Comparison of ENCODE assay signal across 24 mouse cellular contexts in genomic region chr12:38400089-38400488, GRCm38 (mm10).
DNase-seq lines count a peak whose midpoint lies in the region; ATAC-seq and TF ChIP-seq lines count a peak whose summit lies in the region.
"Had no signal": no experiment of that assay in that cellular context is flagged by ENCODE, and none has a peak within 500 bp of the region (broad histone marks: within the 10 kb centered on the region; RNA-seq: fewer than 3 reads in every experiment).

No protein-coding gene starts in this region.

- no peak overlapping the region for H3K4me2 ChIP-seq in intestine, postnatal 0 days (replicated peaks; ENCODE audit: low read depth)
- H3K4me2 ChIP-seq: forebrain, embryonic 13.5 days; heart, embryonic 11.5 days; hindbrain, embryonic 12.5 days; hindbrain, embryonic 15.5 days had no signal

- H3K9ac ChIP-seq in intestine, postnatal 0 days (ENCODE audit: low read depth, low read length) = no peak overlapping the region
- H3K9ac ChIP-seq: forebrain, embryonic 13.5 days; hindbrain, embryonic 12.5 days; hindbrain, embryonic 15.5 days had no signal

- TF ChIP-seq CTCF in cortical plate, adult 2 months (IDR thresholded peaks at IDR 0.05; ENCODE audit: extremely low read depth, insufficient read depth, low read length) = no peak
- TF ChIP-seq CTCF in intestine, postnatal 0 days (IDR thresholded peaks at IDR 0.05; ENCODE audit: low read depth) = no peak

- ATAC-seq in frontal cortex, adult (ENCODE audit: low TSS enrichment) = peak; percentile 72
- no peak for ATAC-seq in intestine, postnatal 0 days
- ATAC-seq: forebrain, embryonic 13.5 days; Patski had no signal

- H3K36me3 ChIP-seq in intestine, postnatal 0 days (ENCODE audit: control insufficient read depth, insufficient read depth) = no peaks in the 10 kb centered on the region
- H3K36me3 ChIP-seq: forebrain, embryonic 10.5 days; G1E; hindbrain, embryonic 12.5 days; hindbrain, embryonic 15.5 days had no signal

- TF ChIP-seq POLR2A in cortical plate, adult 2 months (IDR thresholded peaks at IDR 0.05; ENCODE audit: extremely low read depth, insufficient read depth, low read length) = no peak

- H3K4me1 ChIP-seq in cortical plate, adult 2 months (ENCODE audit: control insufficient read depth, insufficient read depth, low read length) = no peaks in the 10 kb centered on the region
- no peaks in the 10 kb centered on the region for H3K4me1 ChIP-seq in intestine, postnatal 0 days (replicated peaks; ENCODE audit: control insufficient read depth, insufficient read depth, low read length)
- H3K4me1 ChIP-seq: forebrain, embryonic 10.5 days; hindbrain, embryonic 15.5 days had no signal

- no peak overlapping the region for H3K4me3 ChIP-seq in cortical plate, adult 2 months (ENCODE audit: insufficient read depth, low read length)
- H3K4me3 ChIP-seq in intestine, postnatal 0 days (ENCODE audit: low read depth, low read length) = no peak overlapping the region
- H3K4me3 ChIP-seq: forebrain, embryonic 10.5 days; forebrain, embryonic 13.5 days; gastrocnemius, adult 2 months; hindbrain, embryonic 12.5 days; hindbrain, embryonic 15.5 days had no signal

- no peaks in the 10 kb centered on the region for H3K9me3 ChIP-seq in intestine, postnatal 0 days (ENCODE audit: control insufficient read depth)
- H3K9me3 ChIP-seq: forebrain, embryonic 10.5 days; forebrain, embryonic 13.5 days; hindbrain, embryonic 12.5 days; hindbrain, embryonic 15.5 days had no signal

- DNase-seq in frontal cortex, postnatal 25 days (ENCODE audit: low spot score in 2 of 2) = no peak
- peak; percentile 12 to 13 for DNase-seq in left cerebral cortex, postnatal 25 days (ENCODE audit: low spot score in 2 of 2)
- DNase-seq in left cerebral cortex, adult 11 months (ENCODE audit: low spot score) = no peak
- DNase-seq: adrenal gland, postnatal 10 days; adrenal gland, postnatal 36 days; B cell, adult 2 months; cerebellum, adult 11 months; cerebellum, adult 2 months; cerebellum, adult 9-11 months; cerebellum, postnatal 36 days; gastrocnemius, adult 2 months; gastrocnemius, postnatal 14 days; heart, adult 11 months had no signal

- peak overlapping the region; percentile 3; the same call in 1 of the 2 replicates for H3K27ac ChIP-seq in cortical plate, adult 2 months (ENCODE audit: insufficient read depth, low read length)
- H3K27ac ChIP-seq in intestine, postnatal 0 days (ENCODE audit: low read depth, low read length) = no peak overlapping the region
- H3K27ac ChIP-seq: forebrain, embryonic 10.5 days; forebrain, embryonic 13.5 days; gastrocnemius, adult 2 months; hindbrain, embryonic 12.5 days; hindbrain, embryonic 15.5 days had no signal

- intact Hi-C loops in left cerebral cortex, postnatal 25 days (cut with DNase I) = no loop called here

- no peaks in the 10 kb centered on the region for H3K27me3 ChIP-seq in intestine, postnatal 0 days (replicated peaks; ENCODE audit: control insufficient read depth, insufficient read depth, low read length)
- H3K27me3 ChIP-seq: CH12.LX; forebrain, embryonic 13.5 days; hindbrain, embryonic 12.5 days; hindbrain, embryonic 15.5 days; Patski had no signal

- WGBS in intestine, postnatal 0 days = 78% methylated on average over 4 of the region's 4 CpGs

Comparison
In these comparisons a context has a peak if more than half of its experiments do, and no peak if none do; other contexts are left out.
1. DNase-seq: peak in left cerebral cortex, postnatal 25 days (2 of 2); none in frontal cortex, postnatal 25 days (0 of 2) and left cerebral cortex, adult 11 months (single experiment).